Mouse (Mus musculus) cortical plate, adult 2 months (tissue): ENCODE results near the gene Srpx.

ENCODE experiments used
- CTCF ChIP-seq: fragments of 200-500 bp; IDR thresholded peaks from 2 replicates; pipeline ENCODE4 v1.5.1; 2011; ENCODE audit warnings: mild to moderate bottlenecking, control low read depth, low read length; ENCODE audit not compliant: insufficient read depth; ENCODE audit errors: extremely low read depth
- POLR2A ChIP-seq: fragments of 200-500 bp; IDR thresholded peaks from 2 replicates; pipeline ENCODE4 v1.6.1; 2011; ENCODE audit warnings: mild to moderate bottlenecking, low read length, control low read depth; ENCODE audit not compliant: insufficient read depth; ENCODE audit errors: extremely low read depth

DNA sequence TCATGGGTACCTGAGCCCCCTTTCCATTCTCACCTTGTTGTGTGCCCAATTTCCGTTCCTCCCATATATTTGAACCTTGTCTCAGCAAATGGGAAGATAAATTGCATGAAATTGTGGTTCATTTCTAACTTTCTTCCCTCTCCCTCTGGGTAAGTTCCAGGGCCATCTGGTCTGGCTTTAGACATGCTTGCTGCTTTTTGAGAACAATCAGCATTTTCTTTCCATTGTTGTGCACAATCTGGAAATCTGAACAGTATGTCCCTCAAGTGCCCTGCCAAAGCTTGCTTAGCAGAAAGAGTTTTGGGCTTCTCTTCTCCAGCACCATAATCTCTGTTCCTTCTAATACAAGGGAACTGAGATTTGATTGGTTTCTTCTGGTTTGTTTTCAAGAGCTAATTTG is 53.7 kb downstream of the Srpx start:
- no peak for TF ChIP-seq CTCF
- TF ChIP-seq POLR2A, result no peak
